Mouse (Mus musculus): Measurements from ENCODE around the gene Polr1b.

GRCm38 (mm10) chr2:129121986-129122385, 21.2 kb downstream of the Polr1b start:
- no peak for TF ChIP-seq MYOG (IDR thresholded peaks at IDR 0.05; ENCODE audit: control insufficient read depth, extremely low read depth, insufficient read length)
- no peak for TF ChIP-seq CTCF (IDR thresholded peaks at IDR 0.05; ENCODE audit: control insufficient read depth, insufficient read depth, insufficient read length)
- no peak for TF ChIP-seq USF1 (IDR thresholded peaks at IDR 0.05; ENCODE audit: low read depth)
- no peak for TF ChIP-seq MAX (IDR thresholded peaks at IDR 0.05)
- TF ChIP-seq MYOD1 (IDR thresholded peaks at IDR 0.05; ENCODE audit: control insufficient read depth, insufficient read length, low read depth) = no peak

Data from C2C12 (cell line).